Mouse (Mus musculus) brain, adult 2 months (tissue): ENCODE data around the gene Olfr149.
A peak's percentile ranks its signal among the peaks of the same experiment; 100 is the strongest.
"Not testable (repeated sequence)": the region's sequence is repeated elsewhere in the genome, so short reads cannot be mapped to it uniquely, and the experiment has no call there.

Experiments used
- DNase-seq: peaks from one replicate; pipeline ENCODE4 v3.0.0; 2011; ENCODE audit warnings: low read depth, low spot score

Olfr149 gene

DNA sequence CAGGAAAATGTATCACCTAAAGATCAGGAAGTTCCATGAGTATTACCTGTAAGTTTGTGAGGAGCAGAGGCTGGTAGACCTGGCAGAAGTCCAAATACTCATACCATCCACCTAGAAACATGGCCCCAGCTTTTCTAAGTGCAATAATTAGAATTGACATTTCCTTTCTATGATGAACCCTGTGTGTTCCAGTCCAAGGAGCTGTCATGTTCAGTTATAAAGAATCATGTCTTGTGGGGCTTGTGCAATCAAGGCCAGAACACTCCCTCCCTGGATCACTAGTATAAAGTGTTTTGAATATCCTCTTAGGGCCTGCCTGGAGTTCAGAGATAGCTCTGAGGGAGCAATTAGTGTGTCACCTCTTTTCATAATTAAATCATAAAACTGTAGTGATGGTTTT is at the start of gene Olfr149:
Olfr149 (minus strand) TSS at position 101 of the 400 bp plus-strand sequence.
- DNase-seq = no peak

DNA sequence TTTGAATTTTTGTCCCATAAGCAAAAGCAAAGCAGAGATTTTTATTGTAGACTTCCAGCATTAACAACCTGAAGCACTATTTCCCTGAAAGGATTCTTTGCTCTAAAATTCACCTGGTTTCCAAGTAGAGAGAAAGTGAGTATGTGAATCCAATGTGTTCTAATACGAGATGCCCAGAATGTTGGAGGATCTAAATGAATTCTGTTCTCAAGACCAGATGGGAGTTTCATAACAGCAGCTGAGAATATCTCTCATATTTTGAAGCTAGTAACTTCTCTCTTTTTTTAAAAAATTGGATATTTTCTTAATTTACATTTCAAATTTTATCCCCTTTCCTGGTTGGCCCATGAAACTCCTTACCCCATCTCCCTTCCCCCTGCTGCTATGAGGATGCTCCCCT is 39.5 kb upstream of the Olfr149 start:
- peak; percentile 70 for DNase-seq

GRCm38 (mm10) chr9:39745949-39746348 is 39.0 kb upstream of the Olfr149 start, which contains the start of gene Olfr967:
Gene Olfr967 (plus strand): TSS chr9:39746249.
- DNase-seq = no peak

- DNase-seq = no peak
These were observed 33.8 kb upstream of the Olfr149 start for GRCm38 (mm10) chr9:39740741-39741140.

DNA sequence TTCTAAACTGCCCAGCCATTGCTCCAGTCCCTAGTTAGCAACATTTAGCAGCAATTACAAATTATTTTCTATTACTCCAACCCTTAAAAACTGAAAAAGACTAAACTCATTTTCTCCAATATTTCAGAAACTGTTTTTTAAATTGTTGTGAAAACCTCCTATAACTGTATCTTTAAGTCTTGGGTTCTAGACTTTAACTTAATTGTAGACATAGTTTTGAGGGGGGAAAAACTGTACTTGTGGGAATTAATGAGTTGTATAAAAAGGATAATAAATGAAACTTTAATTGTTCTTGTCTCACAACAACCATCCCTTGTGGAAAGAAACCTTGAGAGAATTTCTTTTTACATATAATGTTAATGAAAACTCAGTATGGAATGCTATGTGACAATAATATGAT is 23.8 kb upstream of the Olfr149 start, which contains the start of gene Olfr150:
Olfr150 (plus strand) TSS at position 301 of the 400 bp plus-strand sequence.
- DNase-seq = no peak

DNA sequence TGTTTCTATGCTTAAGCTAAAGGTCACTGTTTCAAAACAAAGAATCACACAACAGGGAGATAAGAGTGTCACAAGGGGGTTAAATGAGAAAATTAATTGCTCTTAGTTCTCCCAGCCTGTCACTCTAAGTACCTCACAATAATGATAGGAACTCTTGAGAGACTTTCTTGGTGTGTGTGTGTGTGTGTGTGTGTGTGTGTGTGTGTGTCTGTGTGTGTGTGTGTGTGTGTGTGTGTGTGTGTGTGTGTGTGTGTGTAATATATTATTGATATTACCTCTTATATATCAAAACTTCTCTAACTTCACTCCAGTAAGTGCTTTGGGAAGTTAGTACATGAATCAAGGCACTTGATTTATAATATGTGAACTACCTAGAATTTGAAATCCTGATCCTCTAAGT is 4.1 kb upstream of the Olfr149 start, which contains the start of gene Olfr965:
Olfr965 (plus strand) TSS at position 301 of the 400 bp plus-strand sequence.
- DNase-seq = no peak

DNA sequence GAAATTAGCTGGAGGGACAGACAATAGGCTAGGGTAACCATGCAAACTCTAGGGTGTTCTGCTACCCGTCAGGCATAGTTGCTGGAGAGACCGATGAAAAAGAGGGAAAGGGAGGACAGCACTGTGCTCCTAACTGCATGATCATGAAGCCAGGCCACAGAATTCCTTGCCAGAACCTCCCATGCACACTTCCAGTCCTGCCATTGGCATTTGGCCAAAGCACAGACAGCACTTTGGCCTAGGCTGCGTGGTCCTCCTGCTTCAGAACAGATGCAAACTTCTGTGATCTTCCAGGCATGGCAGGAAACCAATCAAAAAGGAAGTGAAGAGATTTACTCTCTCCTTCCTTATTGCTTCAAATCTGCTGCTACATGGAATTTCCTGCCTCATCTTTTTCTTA is 2.0 kb upstream of the Olfr149 start:
- no peak for DNase-seq

DNA sequence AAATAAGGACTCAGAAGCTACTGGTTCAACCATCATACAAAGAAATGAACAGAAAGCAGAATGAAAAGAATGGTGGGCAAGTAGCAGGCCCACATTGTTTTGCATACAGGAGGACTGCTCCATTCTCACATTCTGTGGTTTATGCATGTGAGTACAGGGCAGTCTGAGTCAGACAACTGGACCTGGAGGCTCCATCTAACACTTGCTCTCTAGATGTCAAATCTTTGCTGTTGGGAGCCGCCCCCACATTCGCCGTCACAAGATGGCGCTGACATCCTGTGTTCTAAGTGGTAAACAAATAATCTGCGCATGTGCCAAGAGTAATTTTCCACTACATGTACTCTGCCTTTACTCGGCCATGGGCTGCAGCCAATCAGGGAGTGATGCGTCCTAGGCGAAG is 5.8 kb downstream of the Olfr149 start:
- not testable (repeated sequence) for DNase-seq

GRCm38 (mm10) chr9:39679280-39679679 is 27.6 kb downstream of the Olfr149 start:
- peak; percentile 31 for DNase-seq

DNA sequence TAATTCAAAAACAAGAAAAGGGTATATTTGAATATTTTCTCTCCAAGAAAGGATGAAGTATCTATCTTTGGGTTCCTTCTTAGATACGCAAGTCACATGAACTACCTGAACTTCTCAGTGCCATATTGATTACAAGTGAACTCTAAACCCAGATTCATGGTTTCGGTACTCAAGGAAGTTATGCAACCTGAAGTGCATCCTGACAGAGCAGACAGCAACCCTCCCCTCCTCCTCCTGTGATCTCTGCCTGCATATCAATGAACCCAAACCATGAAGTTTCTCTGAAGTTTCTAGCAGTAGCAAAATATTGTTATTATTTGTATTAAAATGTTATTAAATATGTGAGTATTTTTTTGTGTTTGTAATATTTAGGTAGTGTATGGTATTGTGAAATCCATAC is 28.4 kb downstream of the Olfr149 start:
- no peak for DNase-seq

GRCm38 (mm10) chr9:39674820-39675219 is 32.1 kb downstream of the Olfr149 start:
- DNase-seq = no peak

DNA sequence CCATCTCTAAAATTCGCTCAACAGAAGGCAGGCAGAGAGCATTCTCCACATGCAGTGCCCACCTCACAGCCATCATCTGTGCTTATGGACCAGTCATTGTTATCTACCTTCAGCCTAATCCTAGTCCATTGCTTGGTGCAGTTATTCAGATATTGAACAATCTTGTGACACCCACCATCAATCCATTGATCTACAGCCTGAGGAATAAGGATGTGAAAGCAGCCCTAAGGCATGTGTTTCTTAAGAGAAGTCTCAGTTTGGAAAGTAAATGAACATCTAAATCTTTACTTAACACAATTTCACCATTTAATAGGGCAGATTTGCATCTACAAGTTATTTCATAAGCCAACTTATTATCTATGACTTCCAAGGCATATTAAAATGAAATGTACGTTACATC is 37.2 kb downstream of the Olfr149 start:
- no peak for DNase-seq

GRCm38 (mm10) chr9:39666905-39667304 is 40.0 kb downstream of the Olfr149 start, which contains the start of gene Olfr963:
Gene Olfr963 (plus strand): TSS chr9:39667205.
- DNase-seq = no peak

- DNase-seq = peak; percentile 54
These were observed 52.0 kb downstream of the Olfr149 start for GRCm38 (mm10) chr9:39654756-39655396.
